In the genomic region with DNA sequence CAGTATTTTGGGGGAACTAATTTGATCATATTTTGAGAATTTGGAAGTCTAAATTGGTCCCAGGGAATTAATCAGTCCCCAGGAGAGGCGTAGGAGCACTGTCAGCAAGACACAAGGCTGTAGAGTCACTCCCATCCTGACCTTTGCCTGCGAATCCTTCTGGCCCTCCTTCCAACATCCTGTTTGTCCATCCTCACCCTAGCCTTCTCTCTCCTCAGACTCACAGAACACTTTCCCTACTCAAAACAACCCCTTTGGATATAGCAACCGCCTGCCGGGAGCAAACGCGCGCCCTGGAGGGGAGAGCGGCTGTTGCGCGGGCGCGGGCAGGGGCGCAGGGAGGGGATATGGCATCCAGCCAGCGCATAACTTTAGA, we compare ENCODE assay signal across 9 mouse cellular contexts. TPM values are rescaled to one million over a fixed set of nuclear protein-coding genes. Genes with fewer than 3 reads are reported as not detected.
DNase-seq lines count a peak whose midpoint lies in the region; ATAC-seq and TF ChIP-seq lines count a peak whose summit lies in the region.
"Had no signal": no experiment of that assay in that cellular context is flagged by ENCODE, and none has a peak within 500 bp of the region (broad histone marks: within the 10 kb centered on the region; RNA-seq: fewer than 3 reads in every experiment).

No protein-coding gene starts in this region.

- peak; percentile 21; the same call in 1 of the 2 replicates for ATAC-seq in frontal cortex, adult (ENCODE audit: low TSS enrichment)
- peak; percentile 41; the same call in 1 of the 2 replicates for ATAC-seq in hindbrain, embryonic 12.5 days (ENCODE audit: low FRiP score)
- no peak; the same call in 1 of the 2 replicates for ATAC-seq in limb, embryonic 14.5 days (ENCODE audit: low FRiP score, low read depth)
- ATAC-seq in neural tube, embryonic 14.5 days (ENCODE audit: low read depth): no peak

- H3K9me3 ChIP-seq in E14TG2a.4 (ENCODE audit: low read length): no peaks in the 10 kb centered on the region
- no peaks in the 10 kb centered on the region for H3K9me3 ChIP-seq in forebrain, embryonic 10.5 days
- no peaks in the 10 kb centered on the region for H3K9me3 ChIP-seq in hindbrain, embryonic 12.5 days (replicated peaks)
- no peaks in the 10 kb centered on the region for H3K9me3 ChIP-seq in limb, embryonic 14.5 days (ENCODE audit: control insufficient read depth, low read length)
- H3K9me3 ChIP-seq in neural tube, embryonic 14.5 days (ENCODE audit: control insufficient read depth, low read length): no peaks in the 10 kb centered on the region
- H3K9me3 ChIP-seq: G1E had no signal

- DNase-seq in frontal cortex, postnatal 25 days (ENCODE audit: low spot score in 2 of 2): no peak
- DNase-seq in forebrain, embryonic 10.5 days (ENCODE audit: extremely low spot score, low spot score): no peak
- peak; percentile 14 for DNase-seq in limb, embryonic 14.5 days (ENCODE audit: low spot score)
- DNase-seq in urinary bladder, postnatal 14 days (ENCODE audit: low spot score): no peak

- no peak for TF ChIP-seq CTCF in E14TG2a.4 (conservative IDR thresholded peaks at IDR 0.05; ENCODE audit: low read length)

- H3K36me3 ChIP-seq in E14TG2a.4 (ENCODE audit: insufficient read depth, low read length): no peaks in the 10 kb centered on the region
- H3K36me3 ChIP-seq in forebrain, embryonic 10.5 days (replicated peaks): no peaks in the 10 kb centered on the region
- no peaks in the 10 kb centered on the region for H3K36me3 ChIP-seq in hindbrain, embryonic 12.5 days
- no peaks in the 10 kb centered on the region for H3K36me3 ChIP-seq in limb, embryonic 14.5 days (ENCODE audit: control insufficient read depth, insufficient read depth, low read length)
- H3K36me3 ChIP-seq in neural tube, embryonic 14.5 days (ENCODE audit: control insufficient read depth, insufficient read depth, low read length): no peaks in the 10 kb centered on the region
- H3K36me3 ChIP-seq: G1E had no signal

- peak overlapping the region; percentile 48 for H3K4me2 ChIP-seq in hindbrain, embryonic 12.5 days (replicated peaks)
- peak overlapping the region; percentile 57 for H3K4me2 ChIP-seq in limb, embryonic 14.5 days (replicated peaks; ENCODE audit: low read depth, low read length, severe bottlenecking)
- H3K4me2 ChIP-seq in neural tube, embryonic 14.5 days (ENCODE audit: low read depth, low read length): peak overlapping the region; percentile 40

- H3K9ac ChIP-seq in hindbrain, embryonic 12.5 days: no peak overlapping the region
- peak overlapping the region; percentile 37 for H3K9ac ChIP-seq in limb, embryonic 14.5 days (ENCODE audit: low read depth, low read length, severe bottlenecking)
- H3K9ac ChIP-seq in neural tube, embryonic 14.5 days (replicated peaks; ENCODE audit: low read depth, low read length): no peak overlapping the region

- no peak for TF ChIP-seq POLR2A in limb, embryonic 14.5 days (IDR thresholded peaks at IDR 0.05; ENCODE audit: borderline replicate concordance, extremely low read depth, insufficient read depth, insufficient read length)

- H3K4me3 ChIP-seq in E14TG2a.4 (replicated peaks; ENCODE audit: low read length): 0 out of 2 replicates have a peak overlapping the region, but pooled peaks have one; percentile 7
- H3K4me3 ChIP-seq in forebrain, embryonic 10.5 days: peak overlapping the region; percentile 39
- H3K4me3 ChIP-seq in hindbrain, embryonic 12.5 days: peak overlapping the region; percentile 21
- H3K4me3 ChIP-seq in limb, embryonic 14.5 days (replicated peaks; ENCODE audit: low read length): peak overlapping the region; percentile 26
- H3K4me3 ChIP-seq in neural tube, embryonic 14.5 days (ENCODE audit: low read depth, low read length): no peak overlapping the region

- 14% methylated on average over 14 of the region's 14 CpGs for WGBS in forebrain, embryonic 10.5 days
- 7% methylated on average over 14 of the region's 14 CpGs for WGBS in hindbrain, embryonic 12.5 days
- WGBS in limb, embryonic 14.5 days: 21% methylated on average over 14 of the region's 14 CpGs
- WGBS in neural tube, embryonic 14.5 days: 25% methylated on average over 14 of the region's 14 CpGs

- no peaks in the 10 kb centered on the region for H3K27me3 ChIP-seq in E14TG2a.4 (ENCODE audit: insufficient read depth, low read length)
- H3K27me3 ChIP-seq in forebrain, embryonic 10.5 days (ENCODE audit: poor library complexity, severe bottlenecking): peaks cover 11% of the 10 kb centered on the region
- H3K27me3 ChIP-seq in hindbrain, embryonic 12.5 days: no peaks in the 10 kb centered on the region
- no peaks in the 10 kb centered on the region for H3K27me3 ChIP-seq in limb, embryonic 14.5 days (ENCODE audit: control insufficient read depth, insufficient read depth, low read length)
- H3K27me3 ChIP-seq in neural tube, embryonic 14.5 days (ENCODE audit: control insufficient read depth, insufficient read depth, low read length): no peaks in the 10 kb centered on the region

- H3K4me1 ChIP-seq in E14TG2a.4 (replicated peaks; ENCODE audit: low read depth, low read length): peaks cover 10% of the 10 kb centered on the region
- peaks cover 5% of the 10 kb centered on the region for H3K4me1 ChIP-seq in forebrain, embryonic 10.5 days
- peaks cover 8% of the 10 kb centered on the region for H3K4me1 ChIP-seq in hindbrain, embryonic 12.5 days
- no peaks in the 10 kb centered on the region for H3K4me1 ChIP-seq in limb, embryonic 14.5 days (ENCODE audit: control insufficient read depth, insufficient read depth, low read length)
- no peaks in the 10 kb centered on the region for H3K4me1 ChIP-seq in neural tube, embryonic 14.5 days (ENCODE audit: control insufficient read depth, insufficient read depth, low read length)

- no peak overlapping the region for H3K27ac ChIP-seq in forebrain, embryonic 10.5 days
- H3K27ac ChIP-seq in hindbrain, embryonic 12.5 days: no peak overlapping the region
- no peak overlapping the region for H3K27ac ChIP-seq in limb, embryonic 14.5 days (replicated peaks; ENCODE audit: low read depth, low read length)
- H3K27ac ChIP-seq in neural tube, embryonic 14.5 days (ENCODE audit: low read depth, low read length): no peak overlapping the region

RNA-seq across cellular contexts. Expression of gene Gsta3, which starts 31.7 kb away (rescaled TPM):
- polyA plus RNA-seq in forebrain, embryonic 10.5 days (2016; fragmentation: Nextera tagmentation; extraction: Ambion mirVana): 0.40 TPM in 1 of 2 replicates, not detected in the other
- polyA plus RNA-seq in hindbrain, embryonic 12.5 days (2016; fragmentation: Nextera tagmentation; extraction: Ambion mirVana): 0.35 and 0.53 TPM in 2 replicates
- 0.77 and 1.6 TPM in 2 replicates for polyA plus RNA-seq in limb, embryonic 14.5 days (2012; rRNA removed)
- 1.1 and 1.8 TPM in 2 replicates for polyA plus RNA-seq in limb, embryonic 14.5 days (2014; fragmentation: Nextera tagmentation; extraction: Ambion mirVana)
- polyA plus RNA-seq in neural tube, embryonic 14.5 days (2014; fragmentation: Nextera tagmentation; extraction: Ambion mirVana): 0.37 and 0.73 TPM in 2 replicates
- polyA plus RNA-seq: G1E had no signal

RNA-seq across cellular contexts. Expression of gene Tmem14a, which starts 53.7 kb away (rescaled TPM):
- polyA plus RNA-seq in forebrain, embryonic 10.5 days (2016; fragmentation: Nextera tagmentation; extraction: Ambion mirVana): 9.2 and 9.7 TPM in 2 replicates
- 13.7 and 15.3 TPM in 2 replicates for polyA plus RNA-seq in hindbrain, embryonic 12.5 days (2016; fragmentation: Nextera tagmentation; extraction: Ambion mirVana)
- polyA plus RNA-seq in limb, embryonic 14.5 days (2012; rRNA removed): 9.3 and 11.4 TPM in 2 replicates
- polyA plus RNA-seq in limb, embryonic 14.5 days (2014; fragmentation: Nextera tagmentation; extraction: Ambion mirVana): 9.5 and 10.6 TPM in 2 replicates
- polyA plus RNA-seq in neural tube, embryonic 14.5 days (2014; fragmentation: Nextera tagmentation; extraction: Ambion mirVana): 19.3 and 20.4 TPM in 2 replicates

Comparison
In these comparisons a context has a peak if more than half of its experiments do, and no peak if none do; other contexts are left out.
1. ATAC-seq: peak in frontal cortex, adult (single experiment) and hindbrain, embryonic 12.5 days (single experiment); none in limb, embryonic 14.5 days (single experiment) and neural tube, embryonic 14.5 days (single experiment).
2. Peak in every context shown above with its lines, with median percentiles within 50 percentile points of each other: H3K4me2 ChIP-seq.